15 mouse cellular contexts compared by ENCODE assay signal in the genomic region with DNA sequence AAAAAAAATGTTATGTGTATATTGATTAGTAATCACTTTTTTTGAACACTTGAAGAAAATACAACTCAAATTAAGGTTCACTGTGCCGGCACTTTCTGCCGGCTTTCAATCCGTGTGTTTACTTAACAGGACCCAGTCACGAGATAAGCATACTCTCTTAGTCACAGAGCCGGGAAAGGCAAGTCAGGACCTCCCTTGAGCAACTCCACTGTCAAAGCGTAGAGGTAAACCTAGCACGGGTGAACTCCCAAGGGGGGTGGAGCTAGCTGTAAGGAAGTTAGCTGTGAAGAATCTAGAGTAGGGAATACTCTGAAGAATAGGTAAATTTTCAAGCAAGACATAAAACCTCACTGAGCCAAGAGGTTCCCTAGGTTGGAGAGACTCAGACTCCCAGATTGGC.
A peak's percentile ranks its signal among the peaks of the same experiment; 100 is the strongest.
DNase-seq lines count a peak whose midpoint lies in the region; ATAC-seq and TF ChIP-seq lines count a peak whose summit lies in the region.
"Had no signal": no experiment of that assay in that cellular context is flagged by ENCODE, and none has a peak within 500 bp of the region (broad histone marks: within the 10 kb centered on the region; RNA-seq: fewer than 3 reads in every experiment).

No protein-coding gene starts in this region.

- no peak for ATAC-seq in kidney, embryonic 14.5 days (ENCODE audit: low FRiP score, low TSS enrichment)
- peak; percentile 80; the same call in 1 of the 2 replicates for ATAC-seq in stomach, embryonic 16.5 days (ENCODE audit: insufficient read depth, low FRiP score)
- ATAC-seq: forebrain, embryonic 13.5 days had no signal

- no peaks in the 10 kb centered on the region for H3K36me3 ChIP-seq in kidney, adult 2 months (ENCODE audit: control insufficient read depth, insufficient read depth, low read length)
- H3K36me3 ChIP-seq in kidney, embryonic 14.5 days (ENCODE audit: control insufficient read depth, insufficient read depth, low read length) = no peaks in the 10 kb centered on the region
- no peaks in the 10 kb centered on the region for H3K36me3 ChIP-seq in stomach, embryonic 16.5 days (ENCODE audit: control insufficient read depth, insufficient read depth, low read length)
- H3K36me3 ChIP-seq: embryonic facial prominence, embryonic 12.5 days; heart, embryonic 13.5 days had no signal

- no peaks in the 10 kb centered on the region for H3K4me1 ChIP-seq in kidney, adult 2 months (ENCODE audit: control insufficient read depth, insufficient read depth, low read length)
- no peaks in the 10 kb centered on the region for H3K4me1 ChIP-seq in kidney, embryonic 14.5 days (ENCODE audit: control insufficient read depth, insufficient read depth, low read length)
- peaks cover 5% of the 10 kb centered on the region; the same call in 1 of the 2 replicates for H3K4me1 ChIP-seq in stomach, embryonic 16.5 days (ENCODE audit: control insufficient read depth, insufficient read depth, low read length)
- H3K4me1 ChIP-seq: forebrain, embryonic 13.5 days; heart, embryonic 13.5 days had no signal

- peak; percentile 11 for DNase-seq in kidney, adult 2 months
- peak; percentile 18 for DNase-seq in urinary bladder, postnatal 14 days (ENCODE audit: low spot score)
- no peak for DNase-seq in urinary bladder, adult 18-20 months (ENCODE audit: low spot score in 2 of 2)
- no peak for DNase-seq in left cerebral cortex, postnatal 10 days (ENCODE audit: extremely low spot score in 1 of 2, low spot score in 2 of 2)
- no peak for DNase-seq in adrenal gland, postnatal 25 days
- DNase-seq: adrenal gland, adult 2 months; adrenal gland, postnatal 36 days; gastrocnemius, postnatal 36 days; heart, adult 11 months; heart, postnatal 36 days had no signal

- TF ChIP-seq POLR2A in kidney, adult 2 months (IDR thresholded peaks at IDR 0.05; ENCODE audit: low read depth, low read length) = no peak

- no peak overlapping the region for H3K4me2 ChIP-seq in kidney, embryonic 14.5 days (replicated peaks; ENCODE audit: low read depth, low read length)
- H3K4me2 ChIP-seq in stomach, embryonic 16.5 days (ENCODE audit: low read depth, low read length) = no peak overlapping the region
- H3K4me2 ChIP-seq: embryonic facial prominence, embryonic 12.5 days; forebrain, embryonic 13.5 days; heart, embryonic 13.5 days had no signal

- no peaks in the 10 kb centered on the region for H3K9me3 ChIP-seq in kidney, embryonic 14.5 days (ENCODE audit: control insufficient read depth, low read length)
- no peaks in the 10 kb centered on the region for H3K9me3 ChIP-seq in stomach, embryonic 16.5 days (replicated peaks; ENCODE audit: control insufficient read depth, low read length)
- H3K9me3 ChIP-seq: embryonic facial prominence, embryonic 12.5 days; forebrain, embryonic 13.5 days; heart, embryonic 13.5 days had no signal

- intact Hi-C loops in left cerebral cortex, postnatal 10 days (cut with DNase I) = no loop called here

- no peak overlapping the region for H3K4me3 ChIP-seq in kidney, adult 2 months (ENCODE audit: insufficient read depth, low read depth, low read length)
- H3K4me3 ChIP-seq in kidney, embryonic 14.5 days (ENCODE audit: low read length) = no peak overlapping the region
- H3K4me3 ChIP-seq in stomach, embryonic 16.5 days (replicated peaks; ENCODE audit: low read length) = no peak overlapping the region
- H3K4me3 ChIP-seq: embryonic facial prominence, embryonic 12.5 days; forebrain, embryonic 13.5 days; heart, embryonic 13.5 days had no signal

- 45% methylated on average over 7 of the region's 7 CpGs for WGBS in kidney, adult 2 months
- WGBS in kidney, embryonic 14.5 days = 33% methylated on average over 7 of the region's 7 CpGs
- 11% methylated on average over 7 of the region's 7 CpGs for WGBS in stomach, embryonic 16.5 days

- H3K27ac ChIP-seq in kidney, adult 2 months (ENCODE audit: insufficient read depth, low read depth, low read length) = no peak overlapping the region
- H3K27ac ChIP-seq in kidney, embryonic 14.5 days (ENCODE audit: low read depth, low read length) = no peak overlapping the region
- no peak overlapping the region for H3K27ac ChIP-seq in stomach, embryonic 16.5 days (ENCODE audit: low read length)
- H3K27ac ChIP-seq: embryonic facial prominence, embryonic 12.5 days; forebrain, embryonic 13.5 days; heart, embryonic 13.5 days had no signal

- no peak for TF ChIP-seq CTCF in kidney, adult 2 months (conservative IDR thresholded peaks at IDR 0.05; ENCODE audit: insufficient read depth, insufficient read length, low read depth, low read length)

- no peak overlapping the region for H3K9ac ChIP-seq in kidney, embryonic 14.5 days (ENCODE audit: low read depth, low read length)
- no peak overlapping the region for H3K9ac ChIP-seq in stomach, embryonic 16.5 days (ENCODE audit: low read length)
- H3K9ac ChIP-seq: embryonic facial prominence, embryonic 12.5 days; forebrain, embryonic 13.5 days; heart, embryonic 13.5 days had no signal

- no peaks in the 10 kb centered on the region for H3K27me3 ChIP-seq in kidney, adult 2 months (replicated peaks; ENCODE audit: control insufficient read depth, insufficient read depth, low read length)
- H3K27me3 ChIP-seq in kidney, embryonic 14.5 days (ENCODE audit: control insufficient read depth, insufficient read depth, low read length) = no peaks in the 10 kb centered on the region
- no peaks in the 10 kb centered on the region for H3K27me3 ChIP-seq in stomach, embryonic 16.5 days (ENCODE audit: control insufficient read depth, insufficient read depth, low read length)
- H3K27me3 ChIP-seq: embryonic facial prominence, embryonic 12.5 days; forebrain, embryonic 13.5 days; heart, embryonic 13.5 days had no signal

Comparison
In these comparisons a context has a peak if more than half of its experiments do, and no peak if none do; other contexts are left out.
1. DNase-seq: peak in kidney, adult 2 months (single experiment) and urinary bladder, postnatal 14 days (single experiment); none in urinary bladder, adult 18-20 months (0 of 2), left cerebral cortex, postnatal 10 days (0 of 2) and adrenal gland, postnatal 25 days (single experiment).